Mouse (Mus musculus) 3134 (cell line): ENCODE measurements around the gene Catsper2.

Experiments
- DNase-seq: peaks from one replicate; pipeline ENCODE4 v3.0.0-alpha.2; 2011; ENCODE audit warnings: low spot score; ENCODE audit not compliant: insufficient read length; ENCODE audit errors: extremely low read depth

The Catsper2 gene

GRCm38 (mm10) chr2:121413387-121414042 lies at the start of gene Catsper2, which contains the start of gene Pdia3:
Gene Catsper2 (minus strand): TSS chr2:121413792.
Gene Pdia3 (plus strand): TSS chr2:121413775.
- DNase-seq: peak; percentile 98

- no peak for DNase-seq
Observed at GRCm38 (mm10) chr2:121460071-121460470, 46.5 kb upstream of the Catsper2 start.

- peak; percentile 84 for DNase-seq
Observed at GRCm38 (mm10) chr2:121456692-121457642, 43.4 kb upstream of the Catsper2 start, which contains the start of gene Serinc4. Gene Serinc4 (minus strand): TSS chr2:121456781.

GRCm38 (mm10) chr2:121455534-121455933 lies 41.9 kb upstream of the Catsper2 start:
- no peak for DNase-seq

- DNase-seq: no peak
Observed at GRCm38 (mm10) chr2:121453917-121454316, 40.3 kb upstream of the Catsper2 start.

GRCm38 (mm10) chr2:121452990-121453389 lies 39.4 kb upstream of the Catsper2 start, which contains the start of gene Hypk:
Gene Hypk (plus strand): TSS chr2:121453290.
- no peak for DNase-seq

GRCm38 (mm10) chr2:121452361-121452760 lies 38.8 kb upstream of the Catsper2 start:
- DNase-seq: no peak

- DNase-seq: peak; percentile 30
Observed at GRCm38 (mm10) chr2:121450093-121450492, 36.5 kb upstream of the Catsper2 start.

- no peak for DNase-seq
Observed at GRCm38 (mm10) chr2:121449545-121450011, 36.0 kb upstream of the Catsper2 start.

- peak; percentile 100 for DNase-seq
Observed at GRCm38 (mm10) chr2:121448739-121449535, 35.3 kb upstream of the Catsper2 start, which contains the start of gene Serf2. Gene Serf2 (plus strand): TSS chr2:121449195.

- peak; percentile 37 for DNase-seq
Observed at GRCm38 (mm10) chr2:121448136-121448535, 34.5 kb upstream of the Catsper2 start.

GRCm38 (mm10) chr2:121447006-121447405 lies 33.4 kb upstream of the Catsper2 start:
- DNase-seq: no peak

- DNase-seq: no peak
Observed at GRCm38 (mm10) chr2:121446506-121446905, 32.9 kb upstream of the Catsper2 start.

- no peak for DNase-seq
Observed at GRCm38 (mm10) chr2:121445117-121445516, 31.5 kb upstream of the Catsper2 start.

- DNase-seq: no peak
Observed at GRCm38 (mm10) chr2:121444178-121444577, 30.6 kb upstream of the Catsper2 start, which contains the start of gene Ell3. Gene Ell3 (minus strand): TSS chr2:121444278.

GRCm38 (mm10) chr2:121443068-121443349 lies 29.4 kb upstream of the Catsper2 start:
- no peak for DNase-seq

GRCm38 (mm10) chr2:121442259-121443067 lies 28.9 kb upstream of the Catsper2 start:
- DNase-seq: peak; percentile 31

- DNase-seq: no peak
Observed at GRCm38 (mm10) chr2:121441800-121442199, 28.2 kb upstream of the Catsper2 start.

- no peak for DNase-seq
Observed at GRCm38 (mm10) chr2:121440834-121441605, 27.4 kb upstream of the Catsper2 start.
